Mouse (Mus musculus): ENCODE measurements at regions not wholly inside any gene's neighbourhood (a gene's known extent, or its start where the extent isn't known, plus 50 kb on each side); places are given as distances from the start of the nearest gene placed in this dataset.

DNA sequence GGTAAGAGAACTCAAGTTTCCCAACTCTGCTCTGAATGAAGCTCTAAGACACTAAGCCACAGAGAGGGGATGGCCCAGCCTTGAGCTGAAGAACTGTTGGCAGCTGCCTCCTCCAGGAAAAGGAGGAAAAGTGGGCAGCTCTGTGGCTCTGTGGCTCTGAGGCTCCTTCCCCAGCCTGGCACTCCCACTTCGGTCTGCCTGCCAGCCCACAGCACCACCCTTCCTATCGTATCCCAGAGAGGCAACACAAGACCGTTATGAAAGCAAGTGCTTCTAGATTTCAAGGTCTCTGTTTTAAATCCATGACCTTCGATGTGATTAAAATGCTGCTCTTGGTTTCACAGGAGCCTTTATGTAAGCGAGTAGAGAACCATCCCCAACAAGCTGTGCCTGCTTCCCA, 53.5 kb upstream of the Kcna5 start:
- DNase-seq (ENCODE audit: low spot score in 2 of 2), result no peak

DNA sequence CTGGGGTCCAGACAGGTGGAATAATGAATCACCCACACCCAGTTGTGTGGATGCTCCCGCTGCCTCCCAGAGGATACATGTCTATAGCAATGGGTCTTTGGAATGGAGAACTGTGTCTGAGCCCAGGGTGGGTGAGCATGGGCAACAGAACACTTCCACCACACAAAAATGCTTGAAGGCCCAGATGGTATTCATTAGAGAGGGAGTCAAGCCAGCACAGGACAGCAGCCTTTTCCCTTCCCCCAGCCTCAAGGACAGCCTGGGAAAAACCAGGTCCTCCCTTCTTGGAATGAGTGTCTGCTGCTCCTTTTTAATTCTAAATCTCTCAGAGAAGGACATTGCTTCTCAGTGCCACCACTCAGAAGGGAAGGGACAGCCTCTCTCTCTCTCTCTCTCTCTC, 52.3 kb upstream of the Kcna5 start:
- DNase-seq (ENCODE audit: low spot score in 2 of 2), result no peak

DNA sequence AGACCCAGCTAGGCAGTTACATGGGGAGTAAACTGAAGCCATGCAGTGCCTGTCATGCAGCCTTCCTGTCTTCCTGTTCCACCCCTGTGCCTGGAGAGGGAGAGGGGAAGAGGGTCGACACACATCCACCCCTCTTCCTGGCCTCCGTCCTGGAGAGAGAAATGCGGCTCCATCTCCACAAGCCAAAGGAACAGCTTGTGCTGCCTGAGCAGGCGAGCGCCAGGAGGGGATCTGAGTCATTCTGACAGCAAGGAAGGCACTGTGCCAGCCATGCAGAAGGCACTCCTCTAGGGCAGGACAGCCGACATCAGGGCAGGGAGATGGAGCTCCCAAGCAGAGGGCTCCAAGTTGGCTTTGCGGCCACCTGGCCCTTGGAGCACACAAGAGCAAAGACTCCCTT, 50.6 kb upstream of the Kcna5 start:
- peak; percentile 9 to 41 for DNase-seq (ENCODE audit: low spot score in 2 of 2)

Data from heart, adult 9 months (tissue).